Mouse (Mus musculus): Measurements from ENCODE around the gene Eno3. TPM values are rescaled to one million over a fixed set of nuclear protein-coding genes. Genes with fewer than 3 reads are reported as not detected.

Eno3 gene
- total RNA-seq, 1 experiment from 2014 or later = 414 TPM

DNA sequence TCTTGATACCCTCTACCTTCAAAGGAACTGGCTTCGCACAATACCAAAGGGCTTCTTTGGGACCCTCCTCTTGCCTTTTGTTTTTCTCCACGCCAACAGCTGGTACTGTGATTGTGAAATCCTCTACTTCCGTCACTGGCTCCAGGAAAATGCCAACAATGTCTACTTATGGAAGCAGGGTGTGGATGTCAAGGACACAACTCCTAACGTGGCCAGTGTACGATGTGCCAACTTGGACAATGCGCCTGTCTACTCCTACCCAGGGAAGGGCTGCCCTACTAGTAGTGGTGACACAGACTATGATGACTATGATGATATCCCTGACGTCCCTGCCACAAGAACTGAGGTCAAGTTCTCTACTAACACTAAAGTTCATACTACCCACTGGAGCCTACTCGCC is 17.0 kb upstream of the Eno3 start:
- no peak for ATAC-seq (replicated peaks; ENCODE audit: insufficient number of reproducible peaks, low FRiP score, low TSS enrichment, poor library complexity, severe bottlenecking)

GRCm38 (mm10) chr11:70641241-70641640 is 15.8 kb upstream of the Eno3 start:
- ATAC-seq (replicated peaks; ENCODE audit: insufficient number of reproducible peaks, low FRiP score, low TSS enrichment, poor library complexity, severe bottlenecking) = no peak

DNA sequence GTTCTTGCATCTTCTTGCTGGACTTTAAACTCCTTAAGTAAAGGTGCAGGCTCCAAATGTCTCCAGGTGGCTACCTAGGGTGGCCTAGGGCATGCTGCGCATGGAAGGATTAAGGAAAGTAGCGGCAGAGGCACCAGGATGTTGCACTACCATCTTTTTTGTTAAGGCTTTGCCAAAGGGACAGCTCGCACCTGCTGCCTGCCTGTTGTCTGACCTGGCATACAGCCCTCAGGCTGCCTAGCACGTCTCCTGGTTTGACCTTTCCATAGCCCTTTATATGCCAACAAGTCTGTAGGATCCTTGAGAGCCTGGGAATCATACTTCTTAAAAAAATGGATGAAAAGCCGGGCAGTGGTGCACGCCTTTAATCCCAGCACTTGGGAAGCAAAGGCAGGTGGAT is 14.0 kb upstream of the Eno3 start:
- no peak for ATAC-seq (replicated peaks; ENCODE audit: insufficient number of reproducible peaks, low FRiP score, low TSS enrichment, poor library complexity, severe bottlenecking)

DNA sequence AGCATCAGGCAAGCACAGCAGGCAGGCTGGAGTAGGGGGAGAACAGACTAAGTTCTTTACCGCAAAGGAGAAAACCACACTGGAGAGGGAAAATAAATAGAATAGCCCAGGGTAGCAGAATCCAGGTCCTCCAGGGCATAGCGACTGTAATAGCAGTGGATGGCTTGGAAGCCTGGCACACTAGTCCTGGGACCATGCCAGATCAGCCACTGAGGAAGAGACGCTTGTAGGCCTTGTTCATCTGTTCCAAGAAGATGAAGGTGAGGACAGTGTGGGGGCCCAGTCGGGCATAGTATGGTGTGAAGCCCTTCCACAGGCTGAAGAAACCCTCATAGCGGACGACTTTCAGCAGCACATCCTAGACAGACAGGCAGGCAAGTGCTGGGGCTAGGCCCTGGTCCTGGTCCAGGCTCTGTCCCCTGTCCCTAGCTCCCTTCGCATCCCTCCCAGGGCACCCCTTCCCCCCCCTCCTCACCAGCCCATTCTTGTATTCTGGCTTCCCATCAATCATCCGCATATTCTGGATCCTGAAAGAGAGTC is 12.4 kb upstream of the Eno3 start:
- ATAC-seq (replicated peaks; ENCODE audit: insufficient number of reproducible peaks, low FRiP score, low TSS enrichment, poor library complexity, severe bottlenecking) = no peak

- ATAC-seq (replicated peaks; ENCODE audit: insufficient number of reproducible peaks, low FRiP score, low TSS enrichment, poor library complexity, severe bottlenecking) = no peak
Measured at GRCm38 (mm10) chr11:70645461-70646258, 11.3 kb upstream of the Eno3 start.

GRCm38 (mm10) chr11:70646259-70646555 is 10.8 kb upstream of the Eno3 start:
- no peak for ATAC-seq (replicated peaks; ENCODE audit: insufficient number of reproducible peaks, low FRiP score, low TSS enrichment, poor library complexity, severe bottlenecking)

DNA sequence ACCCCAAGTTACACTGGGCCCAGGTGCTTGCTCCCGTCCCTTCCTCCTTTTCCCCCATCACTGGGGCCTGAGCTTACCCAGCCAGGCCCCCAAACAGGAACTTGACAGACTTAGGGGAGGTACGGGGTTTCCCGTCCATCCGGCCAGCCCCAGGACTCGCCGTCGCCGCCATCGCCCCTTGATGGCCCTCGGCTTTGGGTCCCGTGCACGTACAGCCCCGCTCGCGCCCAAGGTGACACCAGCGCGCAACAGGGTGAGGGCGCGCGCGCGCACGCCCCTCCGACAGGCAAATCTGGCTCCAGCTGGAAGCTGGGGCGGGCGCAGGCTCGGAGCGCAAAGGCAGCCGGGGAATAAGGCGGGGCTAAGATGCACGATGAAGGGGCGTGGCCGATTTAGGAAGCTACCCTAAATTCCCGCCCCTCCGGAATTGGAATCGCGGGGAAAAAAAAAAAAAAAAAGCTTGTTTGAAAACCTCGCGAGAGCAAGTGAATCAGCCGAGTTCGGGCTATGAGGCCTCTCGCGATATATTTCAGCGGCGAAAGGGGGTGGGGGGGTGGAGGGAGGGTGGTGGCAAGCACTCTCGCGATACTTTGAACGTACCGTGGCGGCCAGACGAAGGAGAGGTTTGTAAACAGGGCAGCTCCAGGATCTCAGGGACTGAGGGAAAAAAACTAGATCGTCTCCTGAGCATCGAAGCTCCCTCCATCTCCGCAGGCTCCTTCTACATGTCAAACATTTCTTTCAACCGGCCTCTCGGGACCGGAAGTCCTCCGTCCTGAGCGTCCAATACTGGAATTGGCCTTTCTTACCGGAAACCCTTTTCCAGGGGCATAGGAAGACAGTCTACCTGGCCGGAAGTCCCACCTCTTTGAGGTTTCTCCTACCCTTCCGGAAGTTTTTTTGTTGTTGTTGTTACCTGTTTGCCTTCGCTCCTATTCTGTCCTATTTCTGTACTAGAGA is 10.0 kb upstream of the Eno3 start, which contains the start of the genes Rnf167 and Slc25a11:
Gene Rnf167 (plus strand): TSS at position 545 of the 960 bp plus-strand sequence.
Gene Slc25a11 (minus strand): TSS at position 789 of the 960 bp plus-strand sequence.
- ATAC-seq (replicated peaks; ENCODE audit: insufficient number of reproducible peaks, low FRiP score, low TSS enrichment, poor library complexity, severe bottlenecking) = peak; percentile 76

DNA sequence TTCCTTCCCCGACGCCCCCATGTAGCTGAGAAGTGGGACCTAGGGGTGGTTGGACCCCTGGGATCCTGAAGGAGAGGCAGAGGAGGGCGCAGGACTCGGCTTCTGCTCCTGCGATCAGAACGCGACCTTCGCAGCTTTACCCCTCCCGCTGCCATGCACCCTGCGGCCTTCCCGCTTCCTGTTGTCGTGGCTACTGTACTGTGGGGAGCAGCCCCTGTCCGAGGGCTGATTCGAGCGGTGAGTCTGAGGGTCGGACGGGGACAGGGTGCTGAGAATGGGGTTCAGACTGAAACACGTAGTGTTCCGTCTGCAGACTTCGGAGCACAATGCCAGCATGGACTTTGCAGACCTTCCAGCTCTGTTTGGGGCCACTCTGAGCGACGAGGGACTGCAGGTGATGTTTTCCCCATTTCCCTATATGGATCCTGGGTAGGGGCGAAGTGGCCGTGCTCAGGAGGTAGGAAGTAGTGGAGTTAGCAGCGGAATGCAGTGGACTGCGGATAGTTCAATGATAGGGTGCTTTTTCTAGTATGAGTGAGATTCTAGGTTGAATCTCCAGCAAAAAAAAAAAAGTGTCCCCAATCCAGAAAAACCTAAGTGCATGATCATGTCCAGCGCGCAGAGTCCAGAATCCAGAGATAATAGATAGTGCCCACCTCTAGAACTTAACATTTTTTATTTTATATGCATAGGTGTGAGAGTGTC is 9.1 kb upstream of the Eno3 start:
- ATAC-seq (replicated peaks; ENCODE audit: insufficient number of reproducible peaks, low FRiP score, low TSS enrichment, poor library complexity, severe bottlenecking) = no peak

- ATAC-seq (replicated peaks; ENCODE audit: insufficient number of reproducible peaks, low FRiP score, low TSS enrichment, poor library complexity, severe bottlenecking) = no peak
Measured at GRCm38 (mm10) chr11:70648512-70648911, 8.5 kb upstream of the Eno3 start.

DNA sequence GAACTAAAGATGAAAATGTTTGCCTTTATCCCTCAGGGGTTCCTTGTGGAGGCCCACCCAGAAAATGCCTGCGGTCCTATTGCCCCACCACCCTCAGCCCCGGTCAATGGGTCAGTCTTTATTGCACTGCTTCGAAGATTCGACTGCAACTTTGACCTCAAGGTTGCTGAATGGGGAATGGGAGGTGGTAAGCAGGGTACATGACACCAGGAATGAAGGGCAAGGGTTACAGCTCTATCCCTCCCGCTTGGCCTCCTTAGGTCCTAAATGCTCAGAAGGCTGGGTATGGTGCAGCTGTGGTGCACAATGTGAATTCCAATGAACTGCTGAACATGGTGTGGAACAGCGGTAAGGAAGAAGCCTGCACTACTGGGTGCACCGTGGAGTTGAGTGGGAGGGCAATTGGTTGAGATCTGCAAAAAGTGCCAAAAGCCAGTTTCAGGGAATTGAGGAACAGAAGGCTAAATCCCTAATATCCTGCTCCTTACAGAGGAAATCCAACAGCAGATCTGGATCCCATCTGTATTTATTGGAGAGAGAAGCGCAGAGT is 7.7 kb upstream of the Eno3 start:
- ATAC-seq (replicated peaks; ENCODE audit: insufficient number of reproducible peaks, low FRiP score, low TSS enrichment, poor library complexity, severe bottlenecking) = no peak

- no peak for ATAC-seq (replicated peaks; ENCODE audit: insufficient number of reproducible peaks, low FRiP score, low TSS enrichment, poor library complexity, severe bottlenecking)
Measured at GRCm38 (mm10) chr11:70650322-70651175, 6.5 kb upstream of the Eno3 start.

DNA sequence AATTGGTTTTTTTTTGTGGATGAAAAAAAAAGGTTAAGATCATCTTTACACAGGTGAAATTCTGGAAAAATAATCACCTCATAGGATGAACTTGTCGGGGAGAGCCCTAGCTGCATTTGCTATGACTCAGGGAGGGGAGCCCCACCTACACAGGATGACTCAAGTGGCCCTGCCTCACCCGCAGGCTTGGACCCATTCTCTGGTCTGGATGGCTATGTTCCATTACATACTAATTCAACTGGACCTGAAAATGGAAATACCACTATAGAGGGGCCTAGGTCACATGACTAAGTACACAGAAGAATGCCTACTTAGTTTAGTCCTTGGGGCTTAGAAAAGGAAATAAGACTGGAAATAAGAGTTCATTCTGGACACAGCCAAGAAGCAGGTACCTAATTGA is 5.6 kb upstream of the Eno3 start:
- no peak for ATAC-seq (replicated peaks; ENCODE audit: insufficient number of reproducible peaks, low FRiP score, low TSS enrichment, poor library complexity, severe bottlenecking)

DNA sequence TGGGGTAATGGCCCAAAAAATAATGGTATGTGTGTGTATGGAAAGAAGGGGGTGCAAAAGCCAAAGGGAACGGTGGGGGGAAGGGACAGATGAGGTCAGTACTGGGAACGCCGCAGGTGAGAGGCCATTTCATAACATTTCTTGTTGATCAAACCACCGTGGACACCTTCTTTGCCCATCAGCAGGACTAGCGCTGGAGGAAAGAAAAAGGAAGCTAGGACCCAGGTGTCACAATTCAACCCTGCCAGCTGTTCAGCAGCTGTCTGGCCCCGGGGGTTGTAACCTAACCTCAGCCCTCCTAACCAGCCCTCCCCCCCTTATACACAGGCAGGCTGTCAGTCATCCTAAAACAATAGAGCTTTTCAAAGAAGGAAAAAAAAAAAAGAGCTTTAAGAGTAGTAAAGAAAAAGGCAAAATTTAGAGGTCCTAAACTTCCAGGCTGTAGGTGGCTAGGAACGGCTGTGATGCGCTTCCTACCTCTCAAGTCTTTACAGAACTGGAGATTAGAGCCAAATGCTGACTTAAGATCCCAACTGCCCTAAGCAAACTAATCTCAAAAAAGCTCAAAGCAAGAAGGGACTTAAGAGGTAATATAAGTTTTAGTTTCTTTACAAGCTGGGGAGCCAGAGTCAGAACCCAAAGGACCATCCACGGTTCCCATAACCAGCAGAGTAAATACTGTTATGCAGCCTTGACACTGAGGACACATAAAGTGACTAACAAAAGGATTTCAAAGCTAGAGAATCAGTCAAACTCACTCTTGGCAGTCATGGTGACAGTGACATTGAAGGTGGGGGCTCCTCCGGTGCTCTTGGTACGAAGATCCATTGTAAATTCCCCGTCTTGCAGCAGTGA is 4.7 kb upstream of the Eno3 start:
- ATAC-seq (replicated peaks; ENCODE audit: insufficient number of reproducible peaks, low FRiP score, low TSS enrichment, poor library complexity, severe bottlenecking) = no peak

- no peak; the same call in 1 of the 2 replicates for ATAC-seq (replicated peaks; ENCODE audit: insufficient number of reproducible peaks, low FRiP score, low TSS enrichment, poor library complexity, severe bottlenecking)
Measured at GRCm38 (mm10) chr11:70652884-70653344, 4.1 kb upstream of the Eno3 start.

GRCm38 (mm10) chr11:70653345-70654197 is 3.4 kb upstream of the Eno3 start:
- ATAC-seq (replicated peaks; ENCODE audit: insufficient number of reproducible peaks, low FRiP score, low TSS enrichment, poor library complexity, severe bottlenecking) = no peak
